Mouse (Mus musculus): ENCODE data around the gene Hacd3.

Hacd3 gene

DNA sequence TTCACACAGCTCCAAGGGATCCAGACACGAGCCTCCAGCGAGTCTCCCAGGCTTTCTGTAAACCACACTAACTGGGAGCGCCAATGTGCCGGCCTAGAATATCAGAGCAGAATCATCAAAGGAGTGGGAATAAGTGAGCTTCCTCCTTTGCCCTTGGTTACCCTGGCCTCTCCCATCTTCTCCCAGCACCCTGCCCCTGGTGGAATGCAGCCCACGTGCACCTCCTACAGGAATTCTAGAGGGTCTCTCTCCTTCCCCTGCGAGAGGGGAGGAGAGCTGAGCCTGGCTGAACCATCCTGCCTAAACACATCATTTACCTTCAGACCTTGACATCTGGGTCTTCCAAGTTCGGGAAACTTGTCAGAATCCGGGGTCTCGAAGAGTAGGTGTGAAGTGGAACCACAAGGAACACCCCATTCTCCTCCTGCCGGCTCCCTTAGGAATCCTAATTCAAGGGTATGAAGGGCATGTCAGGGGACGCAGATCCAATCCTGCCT is 70.3 kb downstream of the Hacd3 start, which contains the start of gene Slc24a1:
TSS of gene Slc24a1 (minus strand) at position 447 of the 497 bp plus-strand sequence.
- DNase-seq (ENCODE audit: low spot score): no peak

DNA sequence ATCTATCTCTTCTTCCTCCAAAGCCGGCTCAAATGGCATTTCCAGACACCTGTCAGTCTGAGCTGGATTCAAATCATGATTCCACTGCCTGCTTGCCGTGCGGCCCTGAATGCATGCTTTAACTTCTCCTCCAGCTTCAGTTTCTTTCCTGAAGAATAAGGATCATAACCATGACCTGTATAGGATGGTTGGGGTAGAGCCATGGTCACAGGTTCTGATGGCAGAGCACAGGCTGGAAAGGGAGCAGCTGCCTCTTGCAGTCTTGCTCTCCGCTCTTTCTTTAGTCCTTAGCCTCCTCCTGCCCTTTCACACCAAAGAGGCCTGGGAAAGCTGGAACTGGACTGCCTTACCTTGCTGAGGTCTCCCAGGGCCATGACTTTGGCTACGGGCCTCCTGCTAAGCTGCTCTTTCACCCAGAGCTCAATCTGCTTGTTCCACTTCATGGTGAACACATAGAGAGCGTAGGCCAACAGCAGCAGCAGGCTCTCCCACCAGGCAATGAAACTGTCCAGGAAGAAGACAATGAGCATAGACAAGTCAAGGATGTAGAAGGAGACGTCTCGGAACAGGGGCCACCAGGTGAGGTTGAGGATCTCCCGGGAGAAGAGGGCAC is 73.9 kb downstream of the Hacd3 start:
- no peak for DNase-seq (ENCODE audit: low spot score)

DNA sequence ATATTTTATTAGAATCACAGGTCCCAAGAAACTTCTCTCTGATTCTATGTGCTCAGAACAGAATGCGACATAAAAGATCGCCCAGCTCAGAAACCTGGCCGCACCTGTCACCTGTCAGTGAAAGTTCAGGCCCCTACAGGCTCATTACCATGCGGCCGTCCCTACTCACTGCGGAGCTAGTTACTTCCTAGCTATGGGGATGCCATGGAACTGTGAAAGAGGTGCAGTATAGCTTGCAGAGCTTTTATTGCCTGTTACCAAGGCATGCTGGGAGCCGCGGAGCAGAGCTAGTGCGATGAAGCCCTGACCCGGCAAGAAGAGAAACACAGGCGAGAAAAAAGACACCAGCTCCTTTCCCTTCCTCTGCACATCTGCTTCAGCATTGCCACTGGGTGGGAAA is 77.5 kb downstream of the Hacd3 start:
- DNase-seq (ENCODE audit: low spot score): no peak

DNA sequence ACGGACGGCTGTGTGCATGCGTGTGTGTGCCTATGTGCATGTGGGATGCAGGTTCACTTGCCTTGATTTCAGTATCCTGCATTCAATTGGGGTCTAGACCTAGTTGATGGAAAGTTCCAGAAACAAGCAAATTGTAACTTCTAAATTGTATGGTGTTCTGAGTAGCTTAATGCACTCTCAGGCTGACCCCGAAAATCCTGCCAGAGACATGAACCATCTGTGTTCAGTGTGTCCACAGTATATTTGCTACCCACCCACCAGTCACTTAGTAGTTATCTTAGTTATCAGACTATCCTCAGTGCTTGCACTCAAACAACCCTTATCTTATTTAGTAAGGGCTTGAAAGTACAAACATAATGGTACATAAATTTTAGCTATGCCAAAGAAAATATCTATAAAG is 79.8 kb downstream of the Hacd3 start:
- DNase-seq (ENCODE audit: low spot score): no peak

DNA sequence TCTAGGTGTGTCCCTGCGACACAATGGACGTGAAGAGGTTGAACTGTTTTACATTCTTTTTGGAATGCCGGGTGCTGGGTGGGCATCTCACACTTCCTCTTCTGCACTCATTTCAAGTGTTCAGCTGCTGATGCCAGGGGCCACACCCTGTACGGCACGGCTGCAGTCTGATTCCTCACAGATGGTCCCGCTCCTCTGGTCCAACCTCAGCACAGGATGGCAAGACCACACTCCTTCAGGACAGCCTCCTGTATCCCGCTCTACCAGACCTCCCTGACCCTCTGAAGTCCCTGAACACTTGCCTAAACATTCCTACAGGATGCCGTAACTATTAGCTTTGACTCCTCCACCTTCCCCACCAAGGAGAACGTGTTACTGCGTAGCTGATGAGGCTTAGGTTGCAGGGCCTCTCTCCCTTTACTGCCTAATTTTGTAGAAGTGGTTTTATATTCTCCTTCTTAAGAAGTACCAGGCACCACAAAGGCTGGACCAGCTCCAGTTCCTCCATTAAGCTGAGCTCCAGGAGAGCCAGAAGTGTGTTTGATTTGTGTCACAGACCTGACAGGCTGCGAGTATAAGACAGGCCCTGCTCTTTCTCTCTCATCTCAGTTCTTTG is 80.7 kb downstream of the Hacd3 start:
- DNase-seq (ENCODE audit: low spot score): no peak

DNA sequence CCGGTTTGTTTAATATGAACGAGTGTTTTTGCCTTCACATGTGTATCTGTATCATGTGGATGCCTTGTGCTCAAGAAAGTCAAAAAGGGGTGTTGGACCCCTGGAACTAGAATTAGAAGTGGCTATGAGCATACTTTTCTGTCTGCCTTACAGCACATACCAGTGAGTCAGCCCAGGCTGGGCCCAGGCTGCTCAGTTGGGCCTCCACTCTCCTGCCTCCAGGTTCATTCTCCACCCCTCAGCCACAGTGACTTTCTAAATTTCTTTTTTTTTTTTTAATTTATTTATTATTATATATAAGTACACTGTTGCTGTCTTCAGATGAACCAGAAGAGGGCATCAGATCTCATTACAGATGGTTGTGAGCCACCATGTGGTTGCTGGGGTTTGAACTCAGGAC is 81.7 kb downstream of the Hacd3 start:
- no peak for DNase-seq (ENCODE audit: low spot score)

DNA sequence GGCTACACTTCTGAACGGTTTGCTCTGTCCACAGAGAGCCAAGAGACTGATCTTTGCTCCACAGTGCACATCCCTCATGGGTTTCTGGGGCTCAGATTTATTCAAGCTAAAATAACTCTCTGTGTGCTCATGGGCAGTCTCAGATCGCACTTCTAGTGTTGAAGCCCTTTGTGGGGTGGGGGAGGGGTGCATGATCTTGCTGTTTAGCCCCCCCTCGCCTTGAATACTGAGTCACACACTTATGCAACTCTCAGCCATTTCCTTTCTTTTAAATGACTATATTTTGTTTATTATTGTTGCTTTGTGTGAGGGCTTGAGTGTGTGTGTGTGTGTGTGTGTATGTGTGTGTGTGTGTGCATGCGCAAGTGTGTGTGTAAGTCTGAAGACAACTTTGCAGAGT is 82.2 kb downstream of the Hacd3 start:
- DNase-seq (ENCODE audit: low spot score): no peak

DNA sequence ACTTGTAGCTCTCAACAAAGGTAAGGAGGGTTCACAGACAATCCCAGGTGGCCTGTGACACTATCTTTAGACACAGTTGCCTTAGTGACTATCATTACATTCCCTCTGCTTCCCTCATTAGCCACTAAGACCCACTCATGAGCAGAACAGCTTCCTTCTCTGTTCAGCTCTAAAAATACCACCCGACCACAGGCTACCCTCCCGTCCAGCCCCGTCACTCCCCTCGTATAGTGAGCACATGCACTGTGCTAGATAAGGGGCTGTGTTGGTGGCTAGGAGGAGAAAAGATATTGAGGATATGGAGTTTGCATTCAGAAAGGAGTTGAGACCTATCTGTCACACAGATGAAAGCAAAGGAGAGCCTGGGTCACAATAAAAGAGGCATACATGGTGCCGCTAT is 83.0 kb downstream of the Hacd3 start:
- no peak for DNase-seq (ENCODE audit: low spot score)

DNA sequence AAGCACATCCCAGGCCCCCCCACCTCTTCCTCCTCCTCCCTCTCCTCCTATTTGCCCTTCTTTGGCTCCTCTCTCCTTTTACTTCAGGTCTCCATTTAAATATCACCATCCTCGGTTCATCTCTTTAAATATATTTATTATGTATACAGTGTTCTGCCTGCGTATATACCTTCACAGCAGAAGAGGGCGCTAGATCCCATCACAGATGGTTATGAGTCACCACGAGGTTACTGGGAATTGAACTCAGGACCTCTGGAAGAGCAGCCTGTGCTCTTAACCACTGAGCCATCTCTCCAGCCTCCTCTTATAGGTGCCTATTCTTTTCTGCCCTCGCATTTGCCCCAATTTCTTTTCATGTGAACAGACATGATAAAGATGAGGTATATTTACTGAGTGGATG is 84.0 kb downstream of the Hacd3 start:
- DNase-seq (ENCODE audit: low spot score): no peak

Measured in ovary, adult 18-20 months (tissue).